Mouse (Mus musculus) cerebellum, adult 11 months (tissue): ENCODE data around the gene Myo7a.

ENCODE experiments used
- DNase-seq: peaks from one replicate; pipeline ENCODE4 v3.0.0; 2022

Gene Myo7a

GRCm38 (mm10) chr7:98142247-98142646 lies 22.9 kb upstream of the Myo7a start:
- no peak for DNase-seq

GRCm38 (mm10) chr7:98141206-98141605 lies 21.9 kb upstream of the Myo7a start:
- DNase-seq, result no peak

- no peak for DNase-seq
Measured at GRCm38 (mm10) chr7:98140597-98140996, 21.3 kb upstream of the Myo7a start.

GRCm38 (mm10) chr7:98139216-98139615 lies 19.9 kb upstream of the Myo7a start:
- DNase-seq, result no peak

GRCm38 (mm10) chr7:98137995-98138394 lies 18.7 kb upstream of the Myo7a start:
- DNase-seq, result no peak

GRCm38 (mm10) chr7:98137583-98137982 lies 18.3 kb upstream of the Myo7a start:
- DNase-seq, result no peak

- no peak for DNase-seq
Measured at GRCm38 (mm10) chr7:98131751-98132150, 12.4 kb upstream of the Myo7a start.

- DNase-seq, result no peak
Measured at GRCm38 (mm10) chr7:98125473-98125872, 6.1 kb upstream of the Myo7a start.

GRCm38 (mm10) chr7:98124701-98125100 lies 5.4 kb upstream of the Myo7a start:
- DNase-seq, result no peak

- no peak for DNase-seq
Measured at GRCm38 (mm10) chr7:98121673-98122072, 2.3 kb upstream of the Myo7a start.

- DNase-seq, result no peak
Measured at GRCm38 (mm10) chr7:98121241-98121640, 1.9 kb upstream of the Myo7a start.

- peak; percentile 74 for DNase-seq
Measured at GRCm38 (mm10) chr7:98120325-98120724, 1.0 kb upstream of the Myo7a start.

GRCm38 (mm10) chr7:98119961-98120232 lies 573 bp upstream of the Myo7a start:
- no peak for DNase-seq

- no peak for DNase-seq
Measured at GRCm38 (mm10) chr7:98117012-98117660, 2.2 kb downstream of the Myo7a start.

- DNase-seq, result no peak
Measured at GRCm38 (mm10) chr7:98114656-98115055, 4.7 kb downstream of the Myo7a start.

- DNase-seq, result no peak
Measured at GRCm38 (mm10) chr7:98111233-98111632, 8.1 kb downstream of the Myo7a start.

GRCm38 (mm10) chr7:98109771-98110170 lies 9.6 kb downstream of the Myo7a start:
- DNase-seq, result peak; percentile 52

GRCm38 (mm10) chr7:98108636-98109430 lies 10.5 kb downstream of the Myo7a start:
- DNase-seq, result peak; percentile 65

GRCm38 (mm10) chr7:98106272-98106671 lies 13.1 kb downstream of the Myo7a start:
- no peak for DNase-seq

- DNase-seq, result no peak
Measured at GRCm38 (mm10) chr7:98104481-98105435, 14.6 kb downstream of the Myo7a start.

- DNase-seq, result no peak
Measured at GRCm38 (mm10) chr7:98103942-98104292, 15.4 kb downstream of the Myo7a start.

- DNase-seq, result peak; percentile 84
Measured at GRCm38 (mm10) chr7:98103002-98103941, 16.1 kb downstream of the Myo7a start.
